Mouse (Mus musculus): ENCODE results near the gene Stx1a. TPM values are rescaled to one million over a fixed set of nuclear protein-coding genes. Genes with fewer than 3 reads are reported as not detected.

Stx1a gene
- polyA plus RNA-seq, 1 experiment: 5.1 TPM

- 29% methylated on average over 7 of the region's 7 CpGs for WGBS
- Histone ChIP-seq H3K27me3 (ENCODE audit: control insufficient read depth, insufficient read depth, low read length) (no peaks in the 10 kb centered on the region), H3K27ac (ENCODE audit: insufficient read depth, low read depth, low read length) (no peak overlapping the region), H3K36me3 (ENCODE audit: control insufficient read depth, insufficient read depth, low read length) (no peaks in the 10 kb centered on the region), H3K4me1 (ENCODE audit: control insufficient read depth, insufficient read depth, insufficient read length, low read length) (peaks cover 16% of the 10 kb centered on the region), H3K4me3 (ENCODE audit: low read depth, low read length) (no peak overlapping the region)
- TF ChIP-seq CTCF (IDR thresholded peaks at IDR 0.05; ENCODE audit: extremely low read depth, insufficient read length, insufficient replicate concordance, low read depth, low read length) (no peak), POLR2A (IDR thresholded peaks at IDR 0.05; ENCODE audit: low read depth, low read length) (no peak)
These were observed 2.6 kb downstream of the Stx1a start for GRCm38 (mm10) chr5:135025899-135026298.

DNA sequence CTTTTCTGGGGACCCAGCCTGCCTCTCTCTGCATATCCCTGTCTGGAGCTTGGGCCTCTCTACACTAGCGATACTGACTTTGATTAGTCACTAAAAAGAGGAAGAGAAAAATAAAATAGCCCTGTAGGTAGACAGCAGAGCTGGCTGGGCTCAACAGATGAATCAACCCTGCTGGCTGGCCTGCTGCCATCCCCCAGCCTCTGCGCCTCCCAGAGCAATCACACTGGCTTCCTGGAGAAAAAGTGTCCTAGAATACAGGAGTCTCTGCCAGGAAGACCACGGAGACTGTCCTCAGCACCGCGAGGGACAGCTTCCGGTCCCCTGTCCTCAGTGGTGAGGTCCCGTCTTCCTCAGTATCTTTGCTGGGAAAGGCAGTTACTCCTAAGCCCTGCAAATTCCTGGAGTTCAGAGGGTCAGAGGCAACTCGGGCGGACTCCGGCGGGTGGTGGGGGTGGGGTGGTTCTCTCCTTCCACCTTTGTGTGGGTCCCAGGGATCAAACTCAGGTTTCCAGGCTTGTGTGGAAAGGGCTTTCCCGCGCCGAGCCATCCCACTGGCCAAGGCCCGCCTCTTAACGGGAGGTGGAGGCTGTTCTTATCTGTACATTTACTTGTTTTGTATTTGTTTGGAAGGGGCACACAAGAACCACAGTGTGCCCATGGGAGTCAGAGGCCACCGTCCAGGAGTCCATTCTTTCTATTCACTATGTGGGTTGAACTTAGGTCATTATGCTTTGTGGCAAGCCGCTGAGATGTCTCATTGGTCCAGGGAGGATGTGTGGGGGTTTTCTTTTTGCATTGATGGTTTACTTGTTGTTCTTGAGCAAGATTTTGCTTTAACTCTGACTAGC lies 5.9 kb downstream of the Stx1a start:
- no peak overlapping the region for H3K27ac ChIP-seq (ENCODE audit: insufficient read depth, low read depth, low read length)
- WGBS: 23% methylated on average over 18 of the region's 18 CpGs

GRCm38 (mm10) chr5:135032581-135032980 lies 9.3 kb downstream of the Stx1a start:
- Histone ChIP-seq H3K27ac (ENCODE audit: insufficient read depth, low read depth, low read length) (no peak overlapping the region), H3K27me3 (ENCODE audit: control insufficient read depth, insufficient read depth, low read length) (no peaks in the 10 kb centered on the region), H3K4me1 (ENCODE audit: control insufficient read depth, insufficient read depth, insufficient read length, low read length) (peaks cover 10% of the 10 kb centered on the region), H3K4me3 (ENCODE audit: low read depth, low read length) (no peak overlapping the region), H3K36me3 (ENCODE audit: control insufficient read depth, insufficient read depth, low read length) (no peaks in the 10 kb centered on the region)
- whole genome bisulfite sequencing: 75% methylated on average over 5 of the region's 5 CpGs
- TF ChIP-seq POLR2A (IDR thresholded peaks at IDR 0.05; ENCODE audit: low read depth, low read length): no peak
- TF ChIP-seq CTCF (IDR thresholded peaks at IDR 0.05; ENCODE audit: extremely low read depth, insufficient read length, insufficient replicate concordance, low read depth, low read length): no peak

More for the DNA sequence above, 5.9 kb downstream of the Stx1a start:
- Histone ChIP-seq H3K4me3 (ENCODE audit: low read depth, low read length) (peak overlapping the region; percentile 43), H3K27me3 (ENCODE audit: control insufficient read depth, insufficient read depth, low read length) (no peaks in the 10 kb centered on the region), H3K36me3 (ENCODE audit: control insufficient read depth, insufficient read depth, low read length) (no peaks in the 10 kb centered on the region), H3K4me1 (ENCODE audit: control insufficient read depth, insufficient read depth, insufficient read length, low read length) (peaks cover 16% of the 10 kb centered on the region)
- no peak for TF ChIP-seq CTCF (IDR thresholded peaks at IDR 0.05; ENCODE audit: extremely low read depth, insufficient read length, insufficient replicate concordance, low read depth, low read length)
- TF ChIP-seq POLR2A (IDR thresholded peaks at IDR 0.05; ENCODE audit: low read depth, low read length): no peak

DNA sequence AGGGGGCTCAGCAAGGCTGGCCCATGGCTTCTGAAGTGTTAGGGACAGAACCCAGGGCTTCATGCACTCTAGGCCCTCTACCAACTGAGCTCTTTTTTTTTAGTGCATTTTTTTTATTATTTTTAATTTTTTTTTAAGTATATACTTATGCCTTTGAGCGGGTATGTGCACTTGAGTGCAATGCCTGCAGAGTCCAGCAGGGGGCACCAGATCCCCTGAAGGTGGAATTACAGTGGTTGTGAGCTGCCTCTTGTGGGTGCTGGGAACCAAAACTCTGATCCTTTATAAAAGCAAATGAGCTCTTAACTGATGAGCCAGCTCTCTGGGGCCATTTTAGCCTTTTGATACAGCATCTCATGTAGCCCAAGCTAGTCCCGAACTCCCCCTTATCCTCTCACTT lies 11.3 kb downstream of the Stx1a start:
- H3K36me3 ChIP-seq (ENCODE audit: control insufficient read depth, insufficient read depth, low read length): no peaks in the 10 kb centered on the region
- 96% methylated on average over 2 of the region's 2 CpGs for WGBS
- H3K27me3 ChIP-seq (ENCODE audit: control insufficient read depth, insufficient read depth, low read length): no peaks in the 10 kb centered on the region
- no peaks in the 10 kb centered on the region for H3K4me1 ChIP-seq (ENCODE audit: control insufficient read depth, insufficient read depth, insufficient read length, low read length)
- no peak overlapping the region for H3K27ac ChIP-seq (ENCODE audit: insufficient read depth, low read depth, low read length)
- no peak overlapping the region for H3K4me3 ChIP-seq (ENCODE audit: low read depth, low read length)
- TF ChIP-seq CTCF (IDR thresholded peaks at IDR 0.05; ENCODE audit: extremely low read depth, insufficient read length, insufficient replicate concordance, low read depth, low read length) (peak; percentile 41; the same call in 1 of the 2 replicates), POLR2A (IDR thresholded peaks at IDR 0.05; ENCODE audit: low read depth, low read length) (no peak)

GRCm38 (mm10) chr5:135035608-135036359 lies 12.5 kb downstream of the Stx1a start:
- Histone ChIP-seq H3K4me1 (ENCODE audit: control insufficient read depth, insufficient read depth, insufficient read length, low read length) (no peaks in the 10 kb centered on the region), H3K27ac (ENCODE audit: insufficient read depth, low read depth, low read length) (no peak overlapping the region), H3K4me3 (ENCODE audit: low read depth, low read length) (no peak overlapping the region), H3K36me3 (ENCODE audit: control insufficient read depth, insufficient read depth, low read length) (no peaks in the 10 kb centered on the region), H3K27me3 (ENCODE audit: control insufficient read depth, insufficient read depth, low read length) (no peaks in the 10 kb centered on the region)
- 76% methylated on average over 18 of the region's 18 CpGs for WGBS
- no peak for TF ChIP-seq POLR2A (IDR thresholded peaks at IDR 0.05; ENCODE audit: low read depth, low read length)
- TF ChIP-seq CTCF (IDR thresholded peaks at IDR 0.05; ENCODE audit: extremely low read depth, insufficient read length, insufficient replicate concordance, low read depth, low read length): no peak

DNA sequence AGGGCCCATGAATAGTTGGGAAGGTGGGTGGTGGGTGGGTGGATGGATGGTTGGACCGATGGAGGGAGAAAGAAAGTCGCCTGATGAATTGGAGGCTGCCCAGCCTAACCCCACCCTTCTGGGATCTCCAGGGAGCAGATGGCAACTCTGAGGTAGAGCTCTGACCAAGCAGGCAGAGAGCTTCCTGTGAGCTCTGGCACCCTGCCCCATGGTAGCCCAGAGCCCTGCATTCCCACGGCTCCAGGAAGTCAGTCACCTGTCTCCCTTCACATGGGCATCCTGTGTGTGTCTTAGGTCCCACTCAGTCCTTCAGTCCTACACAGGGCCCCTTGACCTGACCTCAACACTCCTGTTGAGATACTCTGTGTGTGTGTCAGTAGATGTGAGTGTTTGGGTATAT lies 14.7 kb downstream of the Stx1a start:
- Histone ChIP-seq H3K27ac (ENCODE audit: insufficient read depth, low read depth, low read length) (no peak overlapping the region), H3K4me3 (ENCODE audit: low read depth, low read length) (no peak overlapping the region), H3K27me3 (ENCODE audit: control insufficient read depth, insufficient read depth, low read length) (no peaks in the 10 kb centered on the region), H3K36me3 (ENCODE audit: control insufficient read depth, insufficient read depth, low read length) (no peaks in the 10 kb centered on the region), H3K4me1 (ENCODE audit: control insufficient read depth, insufficient read depth, insufficient read length, low read length) (no peaks in the 10 kb centered on the region)
- 60% methylated on average over 3 of the region's 3 CpGs for WGBS
- TF ChIP-seq CTCF (IDR thresholded peaks at IDR 0.05; ENCODE audit: extremely low read depth, insufficient read length, insufficient replicate concordance, low read depth, low read length): no peak
- TF ChIP-seq POLR2A (IDR thresholded peaks at IDR 0.05; ENCODE audit: low read depth, low read length): no peak

DNA sequence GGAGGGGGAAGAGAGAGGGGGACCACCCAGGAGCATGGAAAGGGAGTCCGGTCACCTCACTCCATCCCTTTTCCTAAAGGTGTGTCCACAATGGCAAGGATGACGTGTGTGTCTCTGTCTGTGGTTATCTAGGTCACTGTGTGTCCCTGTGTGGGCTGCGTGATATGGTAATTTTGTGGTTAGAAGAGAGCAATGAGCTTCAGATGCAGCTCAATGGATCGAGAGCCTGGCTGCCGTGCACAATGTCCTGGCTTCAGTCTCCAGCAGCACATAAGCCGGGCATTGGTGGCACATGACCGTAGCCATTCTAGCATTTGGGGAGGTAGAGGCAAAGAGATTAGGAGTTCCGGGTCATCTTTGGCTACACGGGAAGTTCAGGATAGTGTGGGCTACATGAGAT lies 16.3 kb downstream of the Stx1a start:
- no peak overlapping the region for H3K4me3 ChIP-seq (ENCODE audit: low read depth, low read length)
- WGBS: 89% methylated on average over 9 of the region's 9 CpGs
- TF ChIP-seq CTCF (IDR thresholded peaks at IDR 0.05; ENCODE audit: extremely low read depth, insufficient read length, insufficient replicate concordance, low read depth, low read length) (no peak), POLR2A (IDR thresholded peaks at IDR 0.05; ENCODE audit: low read depth, low read length) (no peak)

More for the DNA sequence above, 16.3 kb downstream of the Stx1a start:
- H3K36me3 ChIP-seq (ENCODE audit: control insufficient read depth, insufficient read depth, low read length): no peaks in the 10 kb centered on the region
- no peaks in the 10 kb centered on the region for H3K27me3 ChIP-seq (ENCODE audit: control insufficient read depth, insufficient read depth, low read length)
- H3K27ac ChIP-seq (ENCODE audit: insufficient read depth, low read depth, low read length): no peak overlapping the region
- H3K4me1 ChIP-seq (ENCODE audit: control insufficient read depth, insufficient read depth, insufficient read length, low read length): no peaks in the 10 kb centered on the region
